Mouse (Mus musculus) stomach, embryonic 16.5 days (tissue): ENCODE results near the gene Trp53rkb. TPM values are rescaled to one million over a fixed set of nuclear protein-coding genes. Genes with fewer than 3 reads are reported as not detected.

Source experiments
- ATAC-seq: fragments of 200-750 bp; cut with Nextera tagmentation; 2 replicates; pipeline ENCODE4 v1.8.0; 2017; ENCODE audit warnings: moderate number of reproducible peaks, moderate TSS enrichment; ENCODE audit not compliant: insufficient read depth, low FRiP score
- H3K27ac ChIP-seq: fragments of 300-500 bp; sonication (generic); 2 replicates; pipeline ENCODE4 v1.5.1; 2014; ENCODE audit warnings: low read length
- H3K27me3 ChIP-seq: fragments of 300-500 bp; sonication (generic); 2 replicates; pipeline ENCODE4 v1.6.1; 2014; ENCODE audit warnings: low read length, control low read depth, mixed read lengths; ENCODE audit not compliant: control insufficient read depth, insufficient read depth
- H3K36me3 ChIP-seq: fragments of 300-500 bp; sonication (generic); 2 replicates; pipeline ENCODE4 v1.6.1; 2014; ENCODE audit warnings: low read length; ENCODE audit not compliant: control insufficient read depth, insufficient read depth
- H3K4me1 ChIP-seq: fragments of 300-500 bp; sonication (generic); 2 replicates; pipeline ENCODE4 v1.6.1; 2014; ENCODE audit warnings: low read length, control low read depth, mixed read lengths; ENCODE audit not compliant: control insufficient read depth, insufficient read depth
- H3K4me2 ChIP-seq: fragments of 300-500 bp; sonication (generic); 2 replicates; pipeline ENCODE4 v1.6.1; 2014; ENCODE audit warnings: low read depth, low read length, mixed read lengths
- H3K4me3 ChIP-seq: fragments of 300-500 bp; sonication (generic); replicated peaks from 2 replicates; pipeline ENCODE4 v1.5.1; 2014; ENCODE audit warnings: mild to moderate bottlenecking, low read length
- H3K9ac ChIP-seq: fragments of 300-500 bp; sonication (generic); 2 replicates; pipeline ENCODE4 v1.6.1; 2014; ENCODE audit warnings: low read length
- H3K9me3 ChIP-seq: fragments of 300-500 bp; sonication (generic); replicated peaks from 2 replicates; pipeline ENCODE4 v1.6.1; 2016; ENCODE audit warnings: low read length, control low read depth; ENCODE audit not compliant: control insufficient read depth
- WGBS: fragments of 180-500 bp; shearing (Covaris S2); extraction: QIAGEN DNeasy Blood & Tissue Kit; methylation state at CpG from one replicate; pipeline ENCODE4 v1.1.7; 2014; 5-methylcytosine and 5-hydroxymethylcytosine counted together
- polyA plus RNA-seq: library from polyadenylated mRNA; unstranded; fragments of >200 nt; fragmentation: Nextera tagmentation; extraction: Ambion mirVana; gene quantifications from 2 replicates; pipeline ENCODE4 v1.2.1, GENCODE M21; 2015

Gene Trp53rkb
- polyA plus RNA-seq, 1 experiment from 2014 or later, result 5.3 TPM

DNA sequence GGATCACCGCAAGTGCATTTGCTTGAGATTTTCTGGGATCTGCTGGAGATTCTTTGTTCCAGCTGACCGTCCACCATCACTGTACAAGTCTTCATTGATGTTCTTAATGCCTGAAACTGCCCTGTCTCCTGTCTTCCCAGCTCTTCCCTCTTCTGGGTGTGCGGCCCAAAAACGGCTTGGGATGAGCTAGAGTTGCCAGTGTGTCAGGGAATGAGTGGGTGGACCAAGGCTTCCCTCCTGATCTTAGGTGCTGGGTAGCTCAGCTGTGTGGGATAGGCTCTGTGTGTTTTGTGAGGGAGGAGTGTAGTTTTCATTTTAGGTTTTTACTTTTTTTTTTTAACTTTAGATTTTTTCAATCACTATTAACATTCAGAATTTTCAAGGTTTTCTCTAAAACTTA is 42.5 kb downstream of the Trp53rkb start:
- H3K27me3 ChIP-seq, result no peaks in the 10 kb centered on the region
- no peak overlapping the region for H3K9ac ChIP-seq
- peaks cover 4% of the 10 kb centered on the region for H3K36me3 ChIP-seq
- ATAC-seq, result no peak
- 94% methylated on average over 4 of the region's 4 CpGs for WGBS
- no peak overlapping the region for H3K4me2 ChIP-seq
- no peaks in the 10 kb centered on the region for H3K9me3 ChIP-seq
- H3K4me3 ChIP-seq, result no peak overlapping the region
- H3K4me1 ChIP-seq, result no peaks in the 10 kb centered on the region
- no peak overlapping the region for H3K27ac ChIP-seq

GRCm38 (mm10) chr2:166835581-166835980 is 43.2 kb downstream of the Trp53rkb start:
- Histone ChIP-seq H3K4me3 (no peak overlapping the region), H3K4me1 (no peaks in the 10 kb centered on the region), H3K27ac (no peak overlapping the region), H3K36me3 (peaks cover 4% of the 10 kb centered on the region), H3K4me2 (no peak overlapping the region), H3K27me3 (no peaks in the 10 kb centered on the region), H3K9ac (no peak overlapping the region), H3K9me3 (no peaks in the 10 kb centered on the region)
- no peak for ATAC-seq
- WGBS, result 65% methylated on average over 5 of the region's 5 CpGs

GRCm38 (mm10) chr2:166841813-166842212 is 49.5 kb downstream of the Trp53rkb start:
- no peaks in the 10 kb centered on the region for H3K9me3 ChIP-seq
- no peak for ATAC-seq
- H3K27me3 ChIP-seq, result no peaks in the 10 kb centered on the region
- no peaks in the 10 kb centered on the region for H3K4me1 ChIP-seq
- WGBS, result 86% methylated on average over 4 of the region's 4 CpGs
- H3K4me2 ChIP-seq, result no peak overlapping the region
- H3K9ac ChIP-seq, result no peak overlapping the region
- H3K4me3 ChIP-seq, result no peak overlapping the region
- H3K27ac ChIP-seq, result no peak overlapping the region
- 0 out of 2 replicates have a peak, but pooled peaks cover under 1% of the 10 kb centered on the region for H3K36me3 ChIP-seq

Other genes with a start within 250 kb of the Trp53rkb start
- gene Prex1, start 78.7 kb upstream of the Trp53rkb start, polyA plus RNA-seq, result 10.8 and 11.0 TPM in 2 replicates
- 6.1 and 6.5 TPM in 2 replicates for gene Arfgef2, start 13.1 kb downstream of the Trp53rkb start, polyA plus RNA-seq
- gene Cse1l, start 113.5 kb downstream of the Trp53rkb start, polyA plus RNA-seq, result 94.0 and 95.6 TPM in 2 replicates
- gene Stau1, start 203.8 kb downstream of the Trp53rkb start, polyA plus RNA-seq, result 76.1 and 83.3 TPM in 2 replicates
- 45.8 and 46.0 TPM in 2 replicates for gene Ddx27, start 222.7 kb downstream of the Trp53rkb start, polyA plus RNA-seq